Mouse (Mus musculus): ENCODE measurements around the gene Lhfpl3.

DNA sequence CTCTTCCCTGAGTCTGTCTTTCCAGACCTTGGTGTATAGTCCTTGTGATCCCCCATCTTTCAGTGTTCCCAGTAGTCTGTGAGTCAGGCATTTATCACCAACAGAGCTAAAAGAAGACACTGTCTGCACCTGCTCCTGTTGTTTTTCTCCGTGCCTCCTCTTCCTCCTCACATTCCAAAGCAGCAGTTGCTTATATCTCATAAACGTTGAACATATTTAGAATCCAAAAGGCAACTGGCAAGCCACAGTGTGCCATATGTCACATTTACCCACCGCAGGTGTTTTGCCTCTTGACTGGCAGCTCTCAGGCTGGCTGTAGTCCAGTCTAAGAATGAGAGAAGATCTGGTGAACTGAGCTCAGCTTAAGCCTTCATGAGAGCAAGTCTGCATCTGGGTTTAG lies 142.5 kb downstream of the Lhfpl3 start:
- no peak for TF ChIP-seq POLR2A (IDR thresholded peaks at IDR 0.05; ENCODE audit: extremely low read depth, insufficient read depth, low read length)
- no peak for TF ChIP-seq CTCF (IDR thresholded peaks at IDR 0.05; ENCODE audit: extremely low read depth, insufficient read depth, low read length)
